Comparison of ENCODE assay signal across 19 mouse cellular contexts in the genomic region with DNA sequence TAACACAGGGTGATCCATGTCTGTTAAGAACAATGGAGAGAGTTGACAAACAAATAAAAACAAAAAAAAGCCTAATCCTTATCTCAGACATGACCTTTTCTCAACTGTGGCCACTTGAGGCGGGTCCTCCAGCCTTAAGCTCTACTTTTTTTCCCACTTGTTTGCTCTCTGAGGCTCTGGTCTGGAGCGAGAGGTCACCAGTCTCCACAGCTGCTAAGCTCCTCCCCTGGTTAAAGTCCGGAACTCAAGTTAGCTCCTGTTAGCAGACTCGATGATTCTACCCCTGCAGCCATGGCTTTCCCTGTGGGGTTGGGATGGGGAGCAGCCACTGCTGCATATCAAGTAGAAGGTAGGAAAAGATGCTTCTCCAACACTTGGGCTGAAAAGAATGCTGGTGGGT.
DNase-seq lines count a peak whose midpoint lies in the region; ATAC-seq and TF ChIP-seq lines count a peak whose summit lies in the region.
"Had no signal": no experiment of that assay in that cellular context is flagged by ENCODE, and none has a peak within 500 bp of the region (broad histone marks: within the 10 kb centered on the region; RNA-seq: fewer than 3 reads in every experiment).

No protein-coding gene starts in this region.

- H3K9ac ChIP-seq in intestine, postnatal 0 days (ENCODE audit: low read depth, low read length), result no peak overlapping the region
- no peak overlapping the region for H3K9ac ChIP-seq in kidney, embryonic 15.5 days
- no peak overlapping the region for H3K9ac ChIP-seq in stomach, embryonic 16.5 days (ENCODE audit: low read length)
- H3K9ac ChIP-seq in heart, adult 2 months (ENCODE audit: low read depth, low read length), result no peak overlapping the region
- H3K9ac ChIP-seq: forebrain, embryonic 12.5 days; hindbrain, embryonic 15.5 days; limb, embryonic 13.5 days; lung, embryonic 15.5 days had no signal

- 14% methylated on average over 4 of the region's 4 CpGs for WGBS in intestine, postnatal 0 days
- 36% methylated on average over 4 of the region's 4 CpGs for WGBS in kidney, embryonic 15.5 days
- 20% methylated on average over 4 of the region's 4 CpGs for WGBS in large intestine, adult 2 months
- WGBS in stomach, embryonic 16.5 days, result 36% methylated on average over 4 of the region's 4 CpGs
- 38% methylated on average over 4 of the region's 4 CpGs for WGBS in heart, adult 2 months

- no peak overlapping the region for H3K4me3 ChIP-seq in intestine, postnatal 0 days (ENCODE audit: low read depth, low read length)
- H3K4me3 ChIP-seq in kidney, embryonic 15.5 days (replicated peaks), result no peak overlapping the region
- no peak overlapping the region for H3K4me3 ChIP-seq in stomach, embryonic 16.5 days (replicated peaks; ENCODE audit: low read length)
- H3K4me3 ChIP-seq in heart, adult 2 months, result no peak overlapping the region
- H3K4me3 ChIP-seq: forebrain, embryonic 12.5 days; heart, embryonic 10.5 days; hindbrain, embryonic 15.5 days; limb, embryonic 13.5 days; lung, embryonic 15.5 days; megakaryocyte, embryonic 14.5 days had no signal

- no peak for TF ChIP-seq POLR2A in heart, adult 2 months (IDR thresholded peaks at IDR 0.05; ENCODE audit: insufficient read depth, low read depth, low read length)

- TF ChIP-seq EP300 in heart, adult 2 months (IDR thresholded peaks at IDR 0.05; ENCODE audit: insufficient read depth, low read depth, low read length), result no peak

- H3K79me2 ChIP-seq in heart, adult 2 months (replicated peaks; ENCODE audit: control insufficient read depth, insufficient read depth, low read length), result no peaks in the 10 kb centered on the region

- intact Hi-C loops in heart, adult 2 months (cut with DNase I), result loop anchor here (1.0 kb wide), 1 partner anchor 241 kb away; no protein-coding TSS in a partner anchor

- TF ChIP-seq CTCF in intestine, postnatal 0 days (IDR thresholded peaks at IDR 0.05; ENCODE audit: low read depth), result no peak
- TF ChIP-seq CTCF in heart, adult 2 months (IDR thresholded peaks at IDR 0.05), result no peak

- no peaks in the 10 kb centered on the region for H3K27me3 ChIP-seq in intestine, postnatal 0 days (replicated peaks; ENCODE audit: control insufficient read depth, insufficient read depth, low read length)
- H3K27me3 ChIP-seq in kidney, embryonic 15.5 days, result no peaks in the 10 kb centered on the region
- H3K27me3 ChIP-seq in stomach, embryonic 16.5 days (ENCODE audit: control insufficient read depth, insufficient read depth, low read length), result no peaks in the 10 kb centered on the region
- no peaks in the 10 kb centered on the region for H3K27me3 ChIP-seq in heart, adult 2 months (ENCODE audit: control insufficient read depth, insufficient read depth, low read length)
- H3K27me3 ChIP-seq: forebrain, embryonic 12.5 days; hindbrain, embryonic 15.5 days; limb, embryonic 13.5 days; lung, embryonic 15.5 days; megakaryocyte, embryonic 14.5 days had no signal

- peak; percentile 10 for DNase-seq in large intestine, adult 2 months (ENCODE audit: low read depth, low spot score)
- DNase-seq in heart, adult 2 months, result no peak
- DNase-seq in cerebellum, postnatal 14 days, result no peak
- DNase-seq: cerebellum, adult 9-11 months; gastrocnemius, postnatal 25 days; layer of hippocampus, adult 9-11 months; right cerebral cortex, adult 18-20 months; thymus, postnatal 14 days had no signal

- ATAC-seq in intestine, postnatal 0 days, result peak; percentile 59
- ATAC-seq in kidney, embryonic 15.5 days (replicated peaks; ENCODE audit: low FRiP score), result peak; percentile 40
- ATAC-seq in stomach, embryonic 16.5 days (ENCODE audit: insufficient read depth, low FRiP score), result peak; percentile 64
- ATAC-seq in megakaryocyte-erythroid progenitor cell, adult 5-6 weeks (replicated peaks; ENCODE audit: low FRiP score, low TSS enrichment, poor library complexity, severe bottlenecking), result no peak
- ATAC-seq: midbrain, embryonic 16.5 days had no signal

- H3K27ac ChIP-seq in intestine, postnatal 0 days (ENCODE audit: low read depth, low read length), result no peak overlapping the region
- H3K27ac ChIP-seq in kidney, embryonic 15.5 days, result no peak overlapping the region
- no peak overlapping the region for H3K27ac ChIP-seq in stomach, embryonic 16.5 days (ENCODE audit: low read length)
- H3K27ac ChIP-seq in heart, adult 2 months, result no peak overlapping the region
- H3K27ac ChIP-seq: forebrain, embryonic 12.5 days; heart, embryonic 10.5 days; hindbrain, embryonic 15.5 days; limb, embryonic 13.5 days; lung, embryonic 15.5 days had no signal

- no peaks in the 10 kb centered on the region for H3K4me1 ChIP-seq in intestine, postnatal 0 days (replicated peaks; ENCODE audit: control insufficient read depth, insufficient read depth, low read length)
- 0 out of 2 replicates have a peak, but pooled peaks cover 3% of the 10 kb centered on the region for H3K4me1 ChIP-seq in kidney, embryonic 15.5 days
- 0 out of 2 replicates have a peak, but pooled peaks cover 2% of the 10 kb centered on the region for H3K4me1 ChIP-seq in stomach, embryonic 16.5 days (ENCODE audit: control insufficient read depth, insufficient read depth, low read length)
- no peaks in the 10 kb centered on the region for H3K4me1 ChIP-seq in heart, adult 2 months (ENCODE audit: control insufficient read depth, insufficient read depth, low read length)
- H3K4me1 ChIP-seq: forebrain, embryonic 12.5 days; heart, embryonic 10.5 days; hindbrain, embryonic 15.5 days; limb, embryonic 13.5 days; lung, embryonic 15.5 days; megakaryocyte, embryonic 14.5 days had no signal

- no peaks in the 10 kb centered on the region for H3K36me3 ChIP-seq in intestine, postnatal 0 days (ENCODE audit: control insufficient read depth, insufficient read depth)
- no peaks in the 10 kb centered on the region for H3K36me3 ChIP-seq in kidney, embryonic 15.5 days
- no peaks in the 10 kb centered on the region for H3K36me3 ChIP-seq in stomach, embryonic 16.5 days (ENCODE audit: control insufficient read depth, insufficient read depth, low read length)
- no peaks in the 10 kb centered on the region for H3K36me3 ChIP-seq in heart, adult 2 months (ENCODE audit: control insufficient read depth, insufficient read depth, low read length)
- H3K36me3 ChIP-seq: forebrain, embryonic 12.5 days; heart, embryonic 10.5 days; hindbrain, embryonic 15.5 days; limb, embryonic 13.5 days; lung, embryonic 15.5 days had no signal

- H3K4me2 ChIP-seq in intestine, postnatal 0 days (replicated peaks; ENCODE audit: low read depth), result no peak overlapping the region
- H3K4me2 ChIP-seq in kidney, embryonic 15.5 days, result no peak overlapping the region
- no peak overlapping the region for H3K4me2 ChIP-seq in stomach, embryonic 16.5 days (ENCODE audit: low read depth, low read length)
- H3K4me2 ChIP-seq: forebrain, embryonic 12.5 days; hindbrain, embryonic 15.5 days; limb, embryonic 13.5 days; lung, embryonic 15.5 days had no signal

- no peaks in the 10 kb centered on the region for H3K9me3 ChIP-seq in intestine, postnatal 0 days (ENCODE audit: control insufficient read depth)
- no peaks in the 10 kb centered on the region for H3K9me3 ChIP-seq in kidney, embryonic 15.5 days (replicated peaks)
- no peaks in the 10 kb centered on the region for H3K9me3 ChIP-seq in stomach, embryonic 16.5 days (replicated peaks; ENCODE audit: control insufficient read depth, low read length)
- H3K9me3 ChIP-seq: forebrain, embryonic 12.5 days; heart, embryonic 10.5 days; hindbrain, embryonic 15.5 days; limb, embryonic 13.5 days; lung, embryonic 15.5 days; megakaryocyte, embryonic 14.5 days had no signal
